Mouse (Mus musculus) limb, embryonic 10.5 days (tissue): ENCODE results near the gene Cops3. TPM values are rescaled to one million over a fixed set of nuclear protein-coding genes. Genes with fewer than 3 reads are reported as not detected.
"Not testable (repeated sequence)": the region's sequence is repeated elsewhere in the genome, so short reads cannot be mapped to it uniquely, and the experiment has no call there.

Experiments used
- DNase-seq: peaks from one replicate; pipeline ENCODE4 v3.0.0-alpha.2; 2017; ENCODE audit warnings: low spot score
- H3K27ac ChIP-seq: fragments of 300-500 bp; sonication (generic); 2 replicates; pipeline ENCODE4 v1.5.1; 2016; ENCODE audit warnings: mild to moderate bottlenecking
- H3K27me3 ChIP-seq: fragments of 300-500 bp; sonication (generic); 2 replicates; pipeline ENCODE4 v1.6.1; 2016; ENCODE audit warnings: low read depth, mild to moderate bottlenecking; ENCODE audit not compliant: poor library complexity, severe bottlenecking
- H3K36me3 ChIP-seq: fragments of 300-500 bp; sonication (generic); 2 replicates; pipeline ENCODE4 v1.6.1; 2016; ENCODE audit warnings: mild to moderate bottlenecking, moderate library complexity
- H3K4me1 ChIP-seq: fragments of 300-500 bp; sonication (generic); 2 replicates; pipeline ENCODE4 v1.6.1; 2016
- H3K4me3 ChIP-seq: fragments of 300-500 bp; sonication (generic); 2 replicates; pipeline ENCODE4 v1.5.1; 2016; ENCODE audit warnings: mild to moderate bottlenecking, moderate library complexity
- H3K9me3 ChIP-seq: fragments of 300-500 bp; sonication (generic); replicated peaks from 2 replicates; pipeline ENCODE4 v1.6.1; 2016; ENCODE audit warnings: mild to moderate bottlenecking
- WGBS: fragments of 180-500 bp; shearing (Covaris S2); methylation state at CpG from one replicate; pipeline ENCODE4 v1.1.7; 2016; 5-methylcytosine and 5-hydroxymethylcytosine counted together
- polyA plus RNA-seq: library from polyadenylated mRNA; unstranded; fragments of >200 nt; fragmentation: Nextera tagmentation; extraction: Ambion mirVana; gene quantifications from 2 replicates; pipeline ENCODE4 v1.2.1, GENCODE M21; 2016

Gene Cops3
- polyA plus RNA-seq, 1 experiment from 2014 or later: 248 TPM

GRCm38 (mm10) chr11:59839008-59839458 lies 605 bp downstream of the Cops3 start, which contains the start of gene Nt5m:
Gene Nt5m (plus strand): TSS chr11:59839447.
- under 1% methylated on average over 24 of the region's 24 CpGs for WGBS
- DNase-seq: peak; percentile 96
- H3K27me3 ChIP-seq: no peaks in the 10 kb centered on the region
- H3K9me3 ChIP-seq: no peaks in the 10 kb centered on the region
- H3K36me3 ChIP-seq: peaks cover 40% of the 10 kb centered on the region
- peaks cover 33% of the 10 kb centered on the region for H3K4me1 ChIP-seq
- H3K27ac ChIP-seq: peak within 1 kb of the TSS; percentile 98
- peak within 1 kb of the TSS; percentile 98 for H3K4me3 ChIP-seq

- DNase-seq: no peak
- Histone ChIP-seq H3K36me3 (peaks cover 47% of the 10 kb centered on the region), H3K27me3 (no peaks in the 10 kb centered on the region), H3K27ac (no peak overlapping the region), H3K4me3 (peak overlapping the region; percentile 98), H3K9me3 (no peaks in the 10 kb centered on the region), H3K4me1 (peaks cover 27% of the 10 kb centered on the region)
- 68% methylated on average over 4 of the region's 4 CpGs for WGBS
Observed at GRCm38 (mm10) chr11:59838426-59838825, 1.2 kb downstream of the Cops3 start.

- H3K27me3 ChIP-seq, H3K27ac ChIP-seq, DNase-seq, H3K9me3 ChIP-seq: not testable (repeated sequence)
- Histone ChIP-seq H3K36me3 (peaks cover 53% of the 10 kb centered on the region), H3K4me1 (peaks cover 21% of the 10 kb centered on the region), H3K4me3 (peak overlapping the region; percentile 98; the same call in 1 of the 2 replicates)
- WGBS: no CpG with 5 or more reads among the region's 1 CpGs
Observed at GRCm38 (mm10) chr11:59837789-59838188, 1.8 kb downstream of the Cops3 start.

GRCm38 (mm10) chr11:59821625-59822024 lies 18.0 kb downstream of the Cops3 start:
- WGBS: 90% methylated on average over 3 of the region's 3 CpGs
- Histone ChIP-seq H3K36me3 (peaks cover 100% of the 10 kb centered on the region), H3K9me3 (no peaks in the 10 kb centered on the region), H3K4me1 (no peaks in the 10 kb centered on the region), H3K4me3 (no peak overlapping the region), H3K27me3 (no peaks in the 10 kb centered on the region), H3K27ac (no peak overlapping the region)
- no peak for DNase-seq

- Histone ChIP-seq H3K36me3 (peaks cover 77% of the 10 kb centered on the region), H3K9me3 (no peaks in the 10 kb centered on the region), H3K4me1 (no peaks in the 10 kb centered on the region), H3K4me3 (no peak overlapping the region), H3K27me3 (no peaks in the 10 kb centered on the region), H3K27ac (no peak overlapping the region)
- no peak for DNase-seq
- 94% methylated on average over 3 of the region's 3 CpGs for WGBS
Observed at GRCm38 (mm10) chr11:59817916-59818315, 21.7 kb downstream of the Cops3 start.

- Histone ChIP-seq H3K4me1 (peaks cover 6% of the 10 kb centered on the region), H3K9me3 (no peaks in the 10 kb centered on the region), H3K36me3 (peaks cover 54% of the 10 kb centered on the region), H3K27ac (no peak overlapping the region), H3K4me3 (no peak overlapping the region), H3K27me3 (no peaks in the 10 kb centered on the region)
- DNase-seq: no peak
- 93% methylated on average over 6 of the region's 6 CpGs for WGBS
Observed at GRCm38 (mm10) chr11:59815482-59816065, 24.1 kb downstream of the Cops3 start.

- H3K4me1 ChIP-seq: peaks cover 6% of the 10 kb centered on the region
- peaks cover 47% of the 10 kb centered on the region for H3K36me3 ChIP-seq
- DNase-seq: no peak
- no peak overlapping the region for H3K27ac ChIP-seq
- H3K9me3 ChIP-seq: no peaks in the 10 kb centered on the region
- H3K27me3 ChIP-seq: no peaks in the 10 kb centered on the region
- H3K4me3 ChIP-seq: no peak overlapping the region
- WGBS: 84% methylated on average over 6 of the region's 6 CpGs
Observed at GRCm38 (mm10) chr11:59814936-59815335, 24.7 kb downstream of the Cops3 start.

- 93% methylated on average over 1 of the region's 1 CpGs for WGBS
- DNase-seq: no peak
- peaks cover 10% of the 10 kb centered on the region for H3K4me1 ChIP-seq
- H3K27me3 ChIP-seq: no peaks in the 10 kb centered on the region
- peaks cover 41% of the 10 kb centered on the region for H3K36me3 ChIP-seq
- no peak overlapping the region for H3K27ac ChIP-seq
- H3K9me3 ChIP-seq: no peaks in the 10 kb centered on the region
- no peak overlapping the region for H3K4me3 ChIP-seq
Observed at GRCm38 (mm10) chr11:59814311-59814710, 25.3 kb downstream of the Cops3 start.

GRCm38 (mm10) chr11:59813276-59813675 lies 26.4 kb downstream of the Cops3 start:
- H3K4me1 ChIP-seq: peaks cover 20% of the 10 kb centered on the region
- H3K27ac ChIP-seq: no peak overlapping the region
- H3K4me3 ChIP-seq: no peak overlapping the region
- 54% methylated on average over 3 of the region's 3 CpGs for WGBS
- no peaks in the 10 kb centered on the region for H3K27me3 ChIP-seq
- H3K36me3 ChIP-seq: peaks cover 31% of the 10 kb centered on the region
- no peaks in the 10 kb centered on the region for H3K9me3 ChIP-seq
- DNase-seq: no peak

- DNase-seq: no peak
- 71% methylated on average over 4 of the region's 4 CpGs for WGBS
- no peaks in the 10 kb centered on the region for H3K27me3 ChIP-seq
- no peaks in the 10 kb centered on the region for H3K9me3 ChIP-seq
- H3K4me1 ChIP-seq: peaks cover 20% of the 10 kb centered on the region
- H3K4me3 ChIP-seq: no peak overlapping the region
- H3K27ac ChIP-seq: 0 out of 2 replicates have a peak overlapping the region, but pooled peaks have one; percentile 1
- peaks cover 26% of the 10 kb centered on the region for H3K36me3 ChIP-seq
Observed at GRCm38 (mm10) chr11:59811211-59811610, 28.4 kb downstream of the Cops3 start.

- WGBS: 69% methylated on average over 14 of the region's 14 CpGs
Observed at GRCm38 (mm10) chr11:59810480-59811158, 29.0 kb downstream of the Cops3 start.

GRCm38 (mm10) chr11:59809670-59810474 lies 29.8 kb downstream of the Cops3 start, which contains the start of gene Flcn:
Gene Flcn (minus strand): TSS chr11:59810016.
- WGBS: under 1% methylated on average over 52 of the region's 52 CpGs
- no peaks in the 10 kb centered on the region for H3K9me3 ChIP-seq
- H3K27me3 ChIP-seq: no peaks in the 10 kb centered on the region
- peaks cover 20% of the 10 kb centered on the region for H3K4me1 ChIP-seq
- peak; percentile 89 for DNase-seq
- H3K4me3 ChIP-seq: peak within 1 kb of the TSS; percentile 86
- peaks cover 32% of the 10 kb centered on the region for H3K36me3 ChIP-seq
- H3K27ac ChIP-seq: peak within 1 kb of the TSS; percentile 100

More at GRCm38 (mm10) chr11:59810480-59811158, 29.0 kb downstream of the Cops3 start:
- Histone ChIP-seq H3K4me1 (peaks cover 20% of the 10 kb centered on the region), H3K9me3 (no peaks in the 10 kb centered on the region), H3K27me3 (no peaks in the 10 kb centered on the region), H3K27ac (peak overlapping the region; percentile 100), H3K36me3 (peaks cover 26% of the 10 kb centered on the region), H3K4me3 (peak overlapping the region; percentile 86)
- no peak for DNase-seq
